8 mouse cellular contexts compared by ENCODE assay signal in the genomic region with DNA sequence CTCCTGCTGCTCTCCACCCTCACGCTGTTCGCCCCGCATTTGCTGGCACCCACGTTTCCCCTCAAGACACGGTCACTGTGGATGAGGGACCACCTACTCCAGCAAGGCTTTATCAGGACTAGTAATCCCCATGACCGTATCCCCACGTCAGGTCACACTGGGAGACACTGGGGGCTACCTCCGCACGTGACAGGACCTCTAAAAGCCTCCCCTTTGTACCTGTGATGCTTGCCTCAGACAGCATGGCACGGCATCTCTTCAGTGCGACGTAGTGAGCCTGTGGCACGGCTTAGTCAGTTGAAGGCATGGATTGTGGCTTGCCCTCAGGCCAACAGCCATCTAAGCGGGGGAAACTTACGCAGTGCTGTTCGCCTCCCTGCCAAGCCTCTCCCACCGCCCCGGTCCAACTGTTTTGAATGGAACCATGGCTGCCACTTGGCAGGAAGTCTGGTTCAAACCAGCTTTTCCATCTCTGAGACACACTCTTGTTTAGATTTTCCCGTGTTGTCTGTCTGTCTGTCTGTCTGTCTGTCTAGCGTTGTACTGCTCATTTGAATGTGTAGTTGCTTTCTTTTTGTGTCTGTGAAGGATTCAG.
DNase-seq lines count a peak whose midpoint lies in the region; ATAC-seq lines count a peak whose summit lies in the region.

No protein-coding gene starts in this region.

- H3K9ac ChIP-seq in liver, embryonic 11.5 days (ENCODE audit: low read depth, low read length): no peak overlapping the region
- H3K9ac ChIP-seq in liver, embryonic 12.5 days: no peak overlapping the region
- H3K9ac ChIP-seq in stomach, embryonic 15.5 days: no peak overlapping the region

- 70% methylated on average over 20 of the region's 20 CpGs for WGBS in liver, embryonic 11.5 days
- WGBS in liver, embryonic 12.5 days (ENCODE audit: insufficient replicate concordance): 66% methylated on average over 20 of the region's 20 CpGs
- 81% methylated on average over 20 of the region's 20 CpGs for WGBS in limb, embryonic 10.5 days
- 71% methylated on average over 20 of the region's 20 CpGs for WGBS in stomach, embryonic 15.5 days

- no peaks in the 10 kb centered on the region for H3K4me1 ChIP-seq in liver, embryonic 11.5 days (replicated peaks; ENCODE audit: control insufficient read depth, insufficient read depth, low read length)
- peaks cover 2% of the 10 kb centered on the region; the same call in 1 of the 2 replicates for H3K4me1 ChIP-seq in liver, embryonic 12.5 days
- peaks cover 11% of the 10 kb centered on the region for H3K4me1 ChIP-seq in limb, embryonic 10.5 days
- H3K4me1 ChIP-seq in stomach, embryonic 15.5 days: no peaks in the 10 kb centered on the region

- no peak overlapping the region for H3K27ac ChIP-seq in liver, embryonic 11.5 days (ENCODE audit: low read depth, low read length)
- no peak overlapping the region for H3K27ac ChIP-seq in liver, embryonic 12.5 days
- H3K27ac ChIP-seq in limb, embryonic 10.5 days: peak overlapping the region; percentile 59
- no peak overlapping the region for H3K27ac ChIP-seq in stomach, embryonic 15.5 days

- no peaks in the 10 kb centered on the region for H3K27me3 ChIP-seq in liver, embryonic 11.5 days (replicated peaks; ENCODE audit: control insufficient read depth, insufficient read depth, low read length)
- no peaks in the 10 kb centered on the region for H3K27me3 ChIP-seq in liver, embryonic 12.5 days (replicated peaks)
- H3K27me3 ChIP-seq in limb, embryonic 10.5 days (ENCODE audit: low read depth, poor library complexity, severe bottlenecking): no peaks in the 10 kb centered on the region
- H3K27me3 ChIP-seq in stomach, embryonic 15.5 days (replicated peaks): no peaks in the 10 kb centered on the region

- H3K36me3 ChIP-seq in liver, embryonic 11.5 days (ENCODE audit: control insufficient read depth, insufficient read depth, low read length): no peaks in the 10 kb centered on the region
- H3K36me3 ChIP-seq in liver, embryonic 12.5 days: no peaks in the 10 kb centered on the region
- H3K36me3 ChIP-seq in limb, embryonic 10.5 days: no peaks in the 10 kb centered on the region
- no peaks in the 10 kb centered on the region for H3K36me3 ChIP-seq in stomach, embryonic 15.5 days

- ATAC-seq in cerebellum, adult (ENCODE audit: insufficient number of reproducible peaks, low FRiP score, low TSS enrichment): no peak
- no peak for ATAC-seq in liver, embryonic 11.5 days (replicated peaks; ENCODE audit: low FRiP score)
- ATAC-seq in liver, embryonic 12.5 days: no peak
- ATAC-seq in stomach, embryonic 15.5 days (ENCODE audit: insufficient read depth, low FRiP score, low read depth): no peak
- ATAC-seq in erythroid progenitor cell, adult 5-6 weeks (replicated peaks; ENCODE audit: low FRiP score, poor library complexity, severe bottlenecking): no peak

- no peak overlapping the region for H3K4me2 ChIP-seq in liver, embryonic 11.5 days
- H3K4me2 ChIP-seq in liver, embryonic 12.5 days: no peak overlapping the region
- peak overlapping the region; percentile 27; the same call in 1 of the 2 replicates for H3K4me2 ChIP-seq in stomach, embryonic 15.5 days

- H3K4me3 ChIP-seq in liver, embryonic 11.5 days (ENCODE audit: low read depth, low read length): no peak overlapping the region
- no peak overlapping the region for H3K4me3 ChIP-seq in liver, embryonic 12.5 days
- no peak overlapping the region for H3K4me3 ChIP-seq in limb, embryonic 10.5 days
- H3K4me3 ChIP-seq in stomach, embryonic 15.5 days (replicated peaks): no peak overlapping the region

- H3K9me3 ChIP-seq in liver, embryonic 11.5 days (ENCODE audit: control insufficient read depth, low read length): no peaks in the 10 kb centered on the region
- no peaks in the 10 kb centered on the region for H3K9me3 ChIP-seq in liver, embryonic 12.5 days (replicated peaks)
- no peaks in the 10 kb centered on the region for H3K9me3 ChIP-seq in limb, embryonic 10.5 days (replicated peaks)
- H3K9me3 ChIP-seq in stomach, embryonic 15.5 days: no peaks in the 10 kb centered on the region

- peak; percentile 16 to 24 for DNase-seq in cerebellum, postnatal 25 days
- DNase-seq in liver, embryonic 11.5 days (ENCODE audit: low spot score): peak; percentile 30
- DNase-seq in limb, embryonic 10.5 days (ENCODE audit: low spot score): no peak
- DNase-seq in embryo, embryonic 10.5 days (ENCODE audit: low spot score): no peak

Comparison
In these comparisons a context has a peak if more than half of its experiments do, and no peak if none do; other contexts are left out.
1. DNase-seq: peak in cerebellum, postnatal 25 days (2 of 2) and liver, embryonic 11.5 days (single experiment); none in limb, embryonic 10.5 days (single experiment) and embryo, embryonic 10.5 days (single experiment).